Mouse (Mus musculus): Measurements from ENCODE around the gene Tmem50a.

GRCm38 (mm10) chr4:134920631-134921030, 5.8 kb upstream of the Tmem50a start:
- TF ChIP-seq CTCF (conservative IDR thresholded peaks at IDR 0.05; ENCODE audit: insufficient read depth, insufficient read length, low read depth, low read length) (no peak), POLR2A (IDR thresholded peaks at IDR 0.05; ENCODE audit: low read depth, low read length) (no peak)
